Mouse (Mus musculus) cerebellum, postnatal 25 days (tissue): ENCODE measurements around the gene Zbtb20.

Experiments
- DNase-seq, 2 experiments: peaks; one replicate each; pipeline ENCODE4 v3.0.0; 2021; ENCODE audit warnings: mixed read lengths in 2 of 2

Gene Zbtb20

DNA sequence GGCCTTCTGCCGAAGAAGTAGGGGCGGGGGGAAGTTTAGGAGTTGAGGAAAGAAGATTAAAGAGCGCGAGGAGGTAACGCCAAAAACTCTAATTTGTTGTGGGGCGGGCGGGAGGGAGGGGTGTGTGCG lies at the start of gene Zbtb20:
TSS of gene Zbtb20 (plus strand) at position 30 of the 129 bp plus-strand sequence.
- DNase-seq = no peak

GRCm38 (mm10) chr16:42835940-42836339 lies 39.7 kb upstream of the Zbtb20 start:
- no peak for DNase-seq

DNA sequence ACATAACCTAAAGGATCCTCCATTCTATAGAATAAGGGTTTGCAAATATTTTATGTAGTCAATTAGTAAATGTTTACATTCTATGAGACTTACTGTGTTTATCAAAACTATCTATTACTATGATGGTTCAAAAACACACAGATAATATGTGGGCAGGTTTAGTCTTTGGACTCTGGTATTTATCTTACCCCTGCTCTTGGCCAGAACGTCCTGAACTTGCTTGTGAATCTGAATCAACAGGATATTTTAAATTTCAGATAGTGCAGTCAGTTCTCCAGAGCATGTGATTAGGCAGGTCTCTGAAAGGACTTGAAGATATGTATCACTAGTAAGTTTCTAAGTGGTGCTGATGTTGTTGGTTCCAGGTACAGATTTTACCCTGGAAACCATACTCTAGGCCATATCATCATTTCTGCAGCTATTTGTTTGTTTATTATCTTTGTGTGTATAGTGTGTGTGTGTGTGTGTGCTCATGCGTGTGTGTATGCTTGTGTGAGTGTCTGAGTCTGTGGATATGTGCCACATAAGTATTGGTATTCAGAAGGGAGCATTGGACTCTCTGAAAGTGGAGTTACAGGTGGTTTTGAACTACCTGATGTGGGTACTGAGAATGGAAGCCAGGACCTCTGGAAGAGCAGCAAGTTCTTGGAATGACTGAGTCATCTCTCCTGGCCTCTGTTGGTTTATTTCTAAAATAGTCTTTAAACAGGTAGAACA lies 39.1 kb upstream of the Zbtb20 start:
- DNase-seq = no peak

- DNase-seq = no peak
These were observed 37.5 kb upstream of the Zbtb20 start for GRCm38 (mm10) chr16:42838226-42838625.

GRCm38 (mm10) chr16:42857564-42858183 lies 18.0 kb upstream of the Zbtb20 start:
- no peak for DNase-seq

GRCm38 (mm10) chr16:42859251-42859650 lies 16.4 kb upstream of the Zbtb20 start:
- DNase-seq = no peak

GRCm38 (mm10) chr16:42863231-42863630 lies 12.4 kb upstream of the Zbtb20 start:
- DNase-seq = no peak

- no peak for DNase-seq
These were observed 9.6 kb upstream of the Zbtb20 start for GRCm38 (mm10) chr16:42866061-42866460.

DNA sequence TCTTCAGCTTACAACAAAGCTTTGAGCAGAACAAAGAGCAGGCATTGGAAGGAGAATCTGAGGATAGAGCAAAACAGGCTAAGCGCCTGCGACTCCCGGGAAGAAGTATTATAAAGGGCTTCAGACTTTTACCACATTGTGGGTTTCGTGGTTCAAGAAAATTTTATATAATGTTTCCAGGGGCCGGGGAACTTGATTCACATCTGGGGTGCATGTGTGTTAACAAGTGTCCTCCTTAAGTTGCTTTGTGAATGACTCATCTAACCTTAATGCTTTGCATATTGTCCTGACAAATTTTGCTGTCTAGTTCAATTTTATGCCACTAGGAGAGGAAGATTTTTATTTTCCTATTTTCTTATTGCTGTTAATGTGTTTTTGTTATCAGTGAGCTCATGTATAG lies 3.6 kb upstream of the Zbtb20 start:
- no peak for DNase-seq

GRCm38 (mm10) chr16:42873942-42874341 lies 1.7 kb upstream of the Zbtb20 start:
- DNase-seq = no peak

DNA sequence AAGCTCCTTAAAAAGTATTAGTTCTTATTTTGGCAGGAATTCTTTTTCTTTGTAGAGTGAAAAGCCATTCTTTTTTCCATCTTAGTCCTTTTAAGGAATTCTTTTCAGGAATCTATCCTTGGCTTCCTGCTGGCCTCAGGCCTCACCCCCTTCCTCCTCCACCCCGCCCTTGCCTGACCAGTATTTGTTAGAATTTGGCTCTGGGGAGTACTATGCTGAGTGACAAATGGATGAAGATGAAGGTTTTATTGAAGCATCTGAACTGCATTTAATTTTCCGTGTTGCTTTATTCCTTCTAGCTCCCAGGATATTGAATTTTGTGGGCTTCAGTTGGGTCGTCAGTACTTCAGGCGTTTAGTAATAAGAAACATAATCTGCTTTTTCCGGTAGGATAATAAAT lies 1.2 kb upstream of the Zbtb20 start:
- peak; percentile 36 to 62 for DNase-seq

DNA sequence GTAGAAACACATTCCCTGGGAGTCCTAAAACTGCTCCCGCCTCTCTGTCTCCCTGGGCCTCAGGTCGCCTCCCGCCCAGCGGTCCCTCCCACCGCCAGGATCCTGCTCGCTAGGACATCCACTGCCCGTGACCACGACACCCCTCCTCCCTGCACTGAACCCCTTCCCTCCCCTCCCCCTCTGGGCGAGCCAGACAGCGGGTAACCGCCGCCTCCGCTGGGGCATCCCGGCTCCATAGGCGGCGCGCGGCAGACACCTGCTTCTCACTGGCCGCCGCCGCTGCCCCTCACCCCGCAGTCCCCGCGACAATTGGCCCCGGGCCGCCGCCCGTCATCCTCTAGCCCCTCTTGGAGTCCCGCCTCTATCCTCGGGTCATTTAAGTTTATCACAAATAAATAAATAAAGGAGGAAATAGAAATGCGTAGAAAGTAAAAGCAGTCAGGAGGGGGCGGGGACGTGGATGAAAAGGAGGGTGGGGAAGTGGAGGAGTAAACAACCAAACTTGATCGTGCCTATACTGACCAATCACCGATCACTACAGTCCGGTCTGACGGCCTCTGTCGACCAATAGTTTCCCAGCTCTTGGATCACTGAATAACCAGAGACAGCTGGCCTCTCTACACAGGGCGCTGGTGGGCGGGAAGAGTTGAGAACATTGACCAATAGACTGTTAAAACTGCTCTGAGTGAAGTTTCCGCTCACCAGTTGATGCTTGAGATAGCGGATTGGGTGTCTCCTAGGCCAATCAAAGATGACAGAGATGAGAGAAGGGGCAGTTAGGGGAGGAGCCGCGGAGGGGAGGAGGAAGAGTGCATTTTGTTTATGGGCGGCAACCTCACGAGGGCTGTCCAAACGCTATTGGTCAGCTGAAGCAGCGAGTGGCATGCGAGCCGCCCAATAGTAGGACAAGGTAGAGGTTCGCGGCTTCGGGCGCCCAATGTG lies 500 bp upstream of the Zbtb20 start:
- peak; percentile 98 to 99 for DNase-seq

DNA sequence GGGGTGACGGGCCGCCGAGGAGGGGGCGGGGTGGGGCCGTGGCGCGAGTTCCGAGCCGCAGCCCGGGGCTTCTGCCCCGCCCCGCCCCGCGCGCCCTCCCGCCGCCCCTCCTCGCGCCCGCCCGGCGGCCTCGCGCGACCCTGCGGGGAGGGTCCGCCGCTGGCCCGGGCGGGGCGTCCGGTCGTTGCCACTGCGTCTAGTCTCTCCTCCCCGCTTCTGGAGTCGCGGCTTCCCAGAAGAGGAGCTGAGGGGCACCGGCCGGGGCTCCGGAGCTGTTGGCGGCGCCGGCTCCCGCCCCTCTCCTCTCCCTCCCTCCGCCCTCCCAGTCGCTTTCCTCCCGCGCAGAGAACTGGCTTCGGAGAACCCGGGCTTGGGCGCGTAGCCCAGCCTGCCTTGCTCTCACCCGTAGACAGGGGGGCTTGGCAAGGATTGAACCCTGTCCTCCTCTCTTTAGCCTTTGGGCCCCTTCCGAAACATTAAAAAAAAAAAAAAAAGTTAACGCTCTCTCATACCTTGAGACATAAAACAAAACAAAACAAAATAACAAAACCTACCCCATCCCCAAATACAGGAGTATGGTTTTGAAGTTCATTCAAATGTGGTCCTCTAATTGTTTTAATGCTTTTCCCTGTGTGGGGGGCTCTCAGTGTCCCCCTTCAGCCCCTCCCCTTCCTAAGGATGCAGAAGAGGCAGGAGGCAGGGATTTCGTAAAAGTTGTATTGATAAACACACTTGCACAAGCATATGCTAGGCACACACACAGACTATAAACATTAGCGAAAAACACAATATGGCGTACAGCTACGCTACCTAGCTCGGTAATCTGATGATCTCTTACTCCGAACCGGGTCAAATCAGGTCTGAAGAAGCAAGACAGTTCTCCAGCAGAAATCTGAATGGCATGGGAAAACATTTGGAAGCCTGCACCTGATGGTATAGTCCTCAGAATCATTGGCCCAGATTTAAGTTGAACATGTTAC lies 630 bp downstream of the Zbtb20 start:
- DNase-seq = peak; percentile 90

GRCm38 (mm10) chr16:42880046-42880445 lies 4.4 kb downstream of the Zbtb20 start:
- no peak for DNase-seq

GRCm38 (mm10) chr16:42885538-42885937 lies 9.9 kb downstream of the Zbtb20 start:
- no peak for DNase-seq

DNA sequence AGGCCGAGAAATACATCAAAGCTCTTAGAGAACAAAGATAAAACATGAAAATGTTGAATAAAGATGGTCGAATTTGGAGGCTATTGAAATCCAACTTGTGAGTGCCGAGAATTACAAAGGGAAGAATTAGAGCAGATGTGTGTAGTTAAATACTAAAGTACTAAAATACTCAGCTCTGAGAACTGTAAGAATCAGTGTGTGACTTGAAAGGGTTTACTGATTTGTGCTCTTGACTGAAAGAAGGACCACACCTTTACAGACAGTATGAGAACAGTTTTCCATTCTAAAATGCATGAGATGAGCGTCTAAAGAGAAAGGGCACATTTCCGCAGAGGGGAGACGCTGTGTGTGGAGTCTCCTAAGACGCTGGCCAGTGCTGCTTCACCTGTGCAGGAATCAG lies 10.3 kb downstream of the Zbtb20 start:
- DNase-seq = no peak

- DNase-seq = peak; percentile 20 to 24
These were observed 21.5 kb downstream of the Zbtb20 start for GRCm38 (mm10) chr16:42897125-42897693.

- no peak for DNase-seq
These were observed 24.6 kb downstream of the Zbtb20 start for GRCm38 (mm10) chr16:42900328-42900727.

DNA sequence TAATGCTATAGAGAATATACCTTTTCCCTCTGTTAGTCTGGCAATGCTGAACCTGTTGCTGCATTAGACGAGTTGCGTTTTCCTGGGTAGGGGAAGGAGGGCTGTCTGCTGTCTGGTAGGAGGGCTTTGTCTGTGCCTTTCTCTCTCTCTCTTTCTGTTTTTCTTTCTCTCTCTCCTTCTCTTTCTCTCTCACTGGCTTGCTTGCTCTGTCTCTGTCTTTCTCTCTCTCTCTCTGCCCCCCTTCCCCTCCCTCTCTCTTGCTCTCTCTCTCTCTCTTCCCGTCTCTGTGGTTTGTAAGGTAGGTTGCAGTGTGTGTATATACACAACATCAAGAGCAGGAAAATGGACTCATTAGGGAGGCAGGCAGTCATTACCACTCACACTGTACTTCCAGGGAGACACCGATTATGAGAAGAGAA lies 31.6 kb downstream of the Zbtb20 start:
- DNase-seq = peak; percentile 40 to 41

DNA sequence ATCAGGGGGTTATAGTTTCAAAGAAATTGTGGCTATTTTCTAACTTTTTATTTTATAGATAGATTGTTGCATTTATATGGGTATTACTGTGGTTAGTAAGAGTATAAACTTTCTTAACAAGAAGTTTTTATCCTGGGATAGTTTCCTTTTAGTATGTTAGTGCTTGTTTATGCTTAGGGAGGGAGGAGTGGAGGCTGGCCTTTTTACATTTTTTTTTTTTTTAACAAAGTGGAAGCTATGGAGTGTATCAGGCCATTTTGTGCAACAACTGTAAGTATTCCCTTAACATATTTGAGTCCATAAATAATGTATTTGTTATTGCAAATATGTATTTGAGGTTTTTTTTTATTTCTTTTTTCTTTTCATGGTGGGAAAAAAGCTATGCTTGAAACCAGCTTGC lies 32.7 kb downstream of the Zbtb20 start:
- DNase-seq = no peak

DNA sequence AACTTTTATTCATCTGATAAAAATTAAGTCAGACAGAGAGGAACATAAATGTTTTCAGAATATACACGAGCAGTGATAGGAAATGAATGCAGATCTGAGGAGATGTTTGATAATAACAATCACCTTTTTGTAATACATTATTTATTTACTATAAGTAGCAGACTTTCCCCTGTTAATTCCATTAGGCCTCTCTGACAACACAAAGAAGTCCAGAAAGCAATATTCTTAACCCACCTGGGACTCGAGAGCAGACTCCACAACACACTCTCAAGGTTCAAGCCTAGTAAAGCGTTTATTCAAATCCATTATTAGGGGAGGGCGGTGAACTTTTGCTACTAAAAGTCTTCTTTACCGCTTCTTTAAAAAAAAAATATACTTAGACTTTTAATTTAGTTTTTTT lies 33.2 kb downstream of the Zbtb20 start:
- DNase-seq = no peak

- DNase-seq = peak; percentile 41 to 51
These were observed 34.3 kb downstream of the Zbtb20 start for GRCm38 (mm10) chr16:42910016-42910415.
